Mouse (Mus musculus): ENCODE results near the gene Slc17a8. TPM values are rescaled to one million over a fixed set of nuclear protein-coding genes. Genes with fewer than 3 reads are reported as not detected.
A peak's percentile ranks its signal among the peaks of the same experiment; 100 is the strongest.
"Not testable (repeated sequence)": the region's sequence is repeated elsewhere in the genome, so short reads cannot be mapped to it uniquely, and the experiment has no call there.

Gene Slc17a8
- polyA plus RNA-seq (2015; fragmentation: Nextera tagmentation; extraction: Ambion mirVana), result 0.06 TPM in 1 of 2 replicates, not detected in the other

GRCm38 (mm10) chr10:89621129-89621528, at the start of gene Slc17a8:
Gene Slc17a8, minus strand, starts transcription at chr10:89621253.
- no peak within 1 kb of the TSS for H3K4me3 ChIP-seq
- no peaks in the 10 kb centered on the region for H3K36me3 ChIP-seq
- H3K9ac ChIP-seq, result no peak within 1 kb of the TSS
- WGBS, result 12% methylated on average over 7 of the region's 7 CpGs
- no peak within 1 kb of the TSS for H3K27ac ChIP-seq
- H3K9me3 ChIP-seq, result no peaks in the 10 kb centered on the region
- peak; percentile 24; the same call in 1 of the 2 replicates for ATAC-seq (ENCODE audit: low FRiP score, low read depth)
- peak within 1 kb of the TSS; percentile 12; the same call in 1 of the 2 replicates for H3K4me2 ChIP-seq (replicated peaks)
- H3K27me3 ChIP-seq, result peaks cover 7% of the 10 kb centered on the region; the same call in 1 of the 2 replicates
- H3K4me1 ChIP-seq, result peaks cover 8% of the 10 kb centered on the region; the same call in 1 of the 2 replicates

DNA sequence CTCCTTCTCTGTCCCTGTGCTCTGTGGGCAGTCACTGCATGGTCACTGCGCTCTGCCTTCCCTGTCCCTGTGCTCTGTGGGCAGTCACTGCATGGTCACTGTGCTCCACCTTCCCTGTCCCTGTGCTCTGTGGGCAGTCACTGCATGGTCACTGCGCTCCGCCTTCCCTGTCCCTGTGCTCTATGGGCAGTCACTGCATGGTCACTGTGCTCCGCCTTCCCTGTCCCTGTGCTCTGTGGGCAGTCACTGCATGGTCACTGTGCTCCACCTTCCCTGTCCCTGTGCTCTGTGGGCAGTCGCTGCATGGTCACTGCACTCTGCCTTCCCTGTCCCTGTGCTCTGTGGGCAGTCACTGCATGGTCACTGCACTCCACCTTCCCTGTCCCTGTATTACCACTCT, 49.3 kb upstream of the Slc17a8 start:
- not testable (repeated sequence) for H3K9me3 ChIP-seq; ATAC-seq (ENCODE audit: low FRiP score, low read depth); H3K27me3 ChIP-seq; H3K9ac ChIP-seq; H3K4me1 ChIP-seq; H3K27ac ChIP-seq; H3K4me3 ChIP-seq; H3K36me3 ChIP-seq; H3K4me2 ChIP-seq (replicated peaks)
- WGBS, result 94% methylated on average over 5 of the region's 5 CpGs

GRCm38 (mm10) chr10:89667571-89667970, 46.5 kb upstream of the Slc17a8 start:
- Histone ChIP-seq H3K4me2 (replicated peaks) (no peak overlapping the region), H3K36me3 (peaks cover 3% of the 10 kb centered on the region), H3K27ac (no peak overlapping the region), H3K27me3 (no peaks in the 10 kb centered on the region), H3K9me3 (no peaks in the 10 kb centered on the region), H3K4me1 (no peaks in the 10 kb centered on the region), H3K4me3 (no peak overlapping the region), H3K9ac (no peak overlapping the region)
- ATAC-seq (ENCODE audit: low FRiP score, low read depth), result no peak
- WGBS, result 86% methylated on average over 7 of the region's 7 CpGs

- H3K4me2 ChIP-seq (replicated peaks), result no peak overlapping the region
- no peak overlapping the region for H3K4me3 ChIP-seq
- H3K4me1 ChIP-seq, result no peaks in the 10 kb centered on the region
- no peak for ATAC-seq (ENCODE audit: low FRiP score, low read depth)
- H3K27me3 ChIP-seq, result no peaks in the 10 kb centered on the region
- H3K9ac ChIP-seq, result no peak overlapping the region
- peaks cover 15% of the 10 kb centered on the region for H3K36me3 ChIP-seq
- WGBS, result 92% methylated on average over 9 of the region's 9 CpGs
- no peak overlapping the region for H3K27ac ChIP-seq
- H3K9me3 ChIP-seq, result no peaks in the 10 kb centered on the region
These were observed 44.6 kb upstream of the Slc17a8 start for GRCm38 (mm10) chr10:89665679-89666078.

- Histone ChIP-seq H3K4me1 (no peaks in the 10 kb centered on the region), H3K4me3 (no peak overlapping the region), H3K27me3 (no peaks in the 10 kb centered on the region), H3K9ac (no peak overlapping the region), H3K9me3 (no peaks in the 10 kb centered on the region), H3K4me2 (replicated peaks) (no peak overlapping the region), H3K36me3 (peaks cover 19% of the 10 kb centered on the region), H3K27ac (no peak overlapping the region)
- 93% methylated on average over 8 of the region's 8 CpGs for WGBS
- ATAC-seq (ENCODE audit: low FRiP score, low read depth), result no peak
These were observed 44.1 kb upstream of the Slc17a8 start for GRCm38 (mm10) chr10:89664977-89665645.

DNA sequence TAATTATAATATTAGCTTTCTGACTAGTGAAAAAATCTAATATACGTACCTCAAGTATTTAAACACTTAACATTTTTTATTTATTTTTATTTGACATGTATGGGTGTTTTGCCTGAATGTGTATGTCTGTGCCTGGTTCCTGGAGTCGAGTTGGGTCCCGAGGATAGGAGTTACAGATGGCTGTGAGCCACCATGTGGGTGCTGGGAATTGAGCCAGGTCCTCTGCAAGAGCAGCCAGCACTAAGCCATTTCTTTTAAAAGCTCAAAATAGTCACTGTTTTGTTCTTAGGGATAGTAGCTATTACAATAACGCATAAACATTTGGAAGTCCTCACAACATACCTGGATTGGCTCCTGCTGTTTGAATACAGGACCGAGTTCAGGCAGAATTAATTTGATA, 35.3 kb upstream of the Slc17a8 start:
- Histone ChIP-seq H3K9ac (no peak overlapping the region), H3K36me3 (peaks cover 76% of the 10 kb centered on the region)
- WGBS, result 86% methylated on average over 5 of the region's 5 CpGs

DNA sequence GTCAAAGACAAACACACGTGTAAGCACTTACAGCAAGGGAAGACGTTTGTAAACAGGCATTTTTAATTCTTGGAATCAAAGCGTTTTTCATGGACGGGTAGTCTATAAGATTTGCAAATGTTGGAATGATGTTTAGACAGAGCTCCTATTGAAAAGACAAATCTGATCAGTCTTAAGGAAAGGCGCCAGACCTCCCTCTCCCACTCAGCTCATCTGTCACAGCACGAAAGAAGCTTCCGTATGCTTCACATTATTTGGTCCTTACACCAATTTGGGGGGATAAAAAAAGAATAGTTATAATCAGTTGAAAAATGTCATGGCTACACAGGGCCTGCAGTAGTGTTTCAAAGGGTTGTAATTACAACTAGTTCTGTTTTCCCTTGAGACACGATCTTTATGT, 31.9 kb upstream of the Slc17a8 start:
- Histone ChIP-seq H3K9me3 (no peaks in the 10 kb centered on the region), H3K4me1 (no peaks in the 10 kb centered on the region)

More for the DNA sequence above, 35.3 kb upstream of the Slc17a8 start:
- no peaks in the 10 kb centered on the region for H3K9me3 ChIP-seq
- H3K27ac ChIP-seq, result no peak overlapping the region
- H3K4me2 ChIP-seq (replicated peaks), result no peak overlapping the region
- H3K27me3 ChIP-seq, result no peaks in the 10 kb centered on the region
- ATAC-seq (ENCODE audit: low FRiP score, low read depth), result no peak
- H3K4me3 ChIP-seq, result no peak overlapping the region
- no peaks in the 10 kb centered on the region for H3K4me1 ChIP-seq

GRCm38 (mm10) chr10:89651691-89652090, 30.6 kb upstream of the Slc17a8 start:
- WGBS, result 80% methylated on average over 1 of the region's 1 CpGs
- no peaks in the 10 kb centered on the region for H3K9me3 ChIP-seq
- H3K36me3 ChIP-seq, result peaks cover 67% of the 10 kb centered on the region

More for the DNA sequence above, 31.9 kb upstream of the Slc17a8 start:
- H3K4me2 ChIP-seq (replicated peaks), result no peak overlapping the region
- 84% methylated on average over 8 of the region's 8 CpGs for WGBS
- ATAC-seq (ENCODE audit: low FRiP score, low read depth), result no peak
- peaks cover 72% of the 10 kb centered on the region for H3K36me3 ChIP-seq
- H3K9ac ChIP-seq, result no peak overlapping the region
- no peak overlapping the region for H3K4me3 ChIP-seq
- H3K27ac ChIP-seq, result no peak overlapping the region
- no peaks in the 10 kb centered on the region for H3K27me3 ChIP-seq

GRCm38 (mm10) chr10:89646918-89647317, 25.9 kb upstream of the Slc17a8 start:
- Histone ChIP-seq H3K4me1 (no peaks in the 10 kb centered on the region), H3K27ac (no peak overlapping the region), H3K9ac (no peak overlapping the region), H3K27me3 (no peaks in the 10 kb centered on the region), H3K4me2 (replicated peaks) (no peak overlapping the region), H3K36me3 (peaks cover 67% of the 10 kb centered on the region), H3K4me3 (no peak overlapping the region), H3K9me3 (no peaks in the 10 kb centered on the region)
- 85% methylated on average over 9 of the region's 9 CpGs for WGBS
- no peak for ATAC-seq (ENCODE audit: low FRiP score, low read depth)

More at GRCm38 (mm10) chr10:89651691-89652090, 30.6 kb upstream of the Slc17a8 start:
- Histone ChIP-seq H3K4me1 (no peaks in the 10 kb centered on the region), H3K4me2 (replicated peaks) (no peak overlapping the region), H3K9ac (no peak overlapping the region), H3K27ac (no peak overlapping the region), H3K4me3 (no peak overlapping the region), H3K27me3 (no peaks in the 10 kb centered on the region)
- no peak for ATAC-seq (ENCODE audit: low FRiP score, low read depth)

- Histone ChIP-seq H3K36me3 (peaks cover 32% of the 10 kb centered on the region), H3K27me3 (no peaks in the 10 kb centered on the region), H3K27ac (no peak overlapping the region), H3K4me2 (replicated peaks) (no peak overlapping the region), H3K9ac (no peak overlapping the region), H3K4me3 (no peak overlapping the region), H3K9me3 (no peaks in the 10 kb centered on the region), H3K4me1 (peaks cover 3% of the 10 kb centered on the region; the same call in 1 of the 2 replicates)
- ATAC-seq (ENCODE audit: low FRiP score, low read depth), result no peak
- WGBS, result 92% methylated on average over 3 of the region's 3 CpGs
These were observed 15.9 kb upstream of the Slc17a8 start for GRCm38 (mm10) chr10:89637001-89637400.

GRCm38 (mm10) chr10:89635018-89635417, 14.0 kb upstream of the Slc17a8 start:
- Histone ChIP-seq H3K27me3 (no peaks in the 10 kb centered on the region), H3K36me3 (peaks cover 12% of the 10 kb centered on the region), H3K4me3 (no peak overlapping the region), H3K9ac (no peak overlapping the region), H3K9me3 (no peaks in the 10 kb centered on the region), H3K4me1 (peaks cover 3% of the 10 kb centered on the region; the same call in 1 of the 2 replicates), H3K27ac (no peak overlapping the region), H3K4me2 (replicated peaks) (no peak overlapping the region)
- ATAC-seq (ENCODE audit: low FRiP score, low read depth), result no peak
- WGBS, result 76% methylated on average over 5 of the region's 5 CpGs

DNA sequence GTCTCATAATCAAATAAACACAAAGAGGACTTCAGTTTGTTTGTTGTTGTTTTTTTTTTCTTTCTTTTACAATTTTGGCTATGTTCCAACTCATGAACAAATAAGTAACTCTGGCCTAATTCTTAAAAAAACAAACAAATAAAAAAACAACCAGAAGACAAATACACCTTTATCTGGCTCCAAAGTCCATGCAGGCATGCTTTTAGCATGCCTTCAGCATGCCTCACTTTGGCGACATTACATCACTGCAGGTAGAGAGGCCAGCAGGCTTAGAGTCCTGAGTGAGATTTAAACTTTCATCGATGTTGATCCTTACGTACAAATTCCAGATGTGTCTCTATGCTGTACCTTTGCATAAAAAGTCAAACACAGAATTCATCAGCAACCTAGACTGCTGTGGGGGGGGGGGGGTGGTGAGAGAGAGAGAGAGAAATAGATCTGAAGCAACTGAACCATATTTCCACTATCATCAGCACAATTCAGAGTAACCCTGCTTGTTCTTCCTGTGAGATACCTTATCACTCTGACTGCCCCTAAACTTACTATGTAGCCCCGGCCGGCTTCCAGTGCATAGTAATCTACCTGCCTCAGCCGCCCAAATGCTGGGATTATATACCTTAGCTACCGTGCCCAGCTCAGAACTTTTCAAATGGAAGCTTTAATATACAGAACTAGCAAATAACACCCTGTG, 12.8 kb upstream of the Slc17a8 start:
- 86% methylated on average over 7 of the region's 7 CpGs for WGBS
- Histone ChIP-seq H3K4me3 (no peak overlapping the region), H3K4me1 (peaks cover 3% of the 10 kb centered on the region; the same call in 1 of the 2 replicates), H3K4me2 (replicated peaks) (no peak overlapping the region), H3K9me3 (no peaks in the 10 kb centered on the region), H3K9ac (no peak overlapping the region), H3K36me3 (peaks cover 4% of the 10 kb centered on the region; the same call in 1 of the 2 replicates), H3K27ac (no peak overlapping the region), H3K27me3 (no peaks in the 10 kb centered on the region; the same call in 1 of the 2 replicates)
- ATAC-seq (ENCODE audit: low FRiP score, low read depth), result no peak

Data from limb, embryonic 13.5 days (tissue).